Mouse (Mus musculus): ENCODE results near the gene Aqp9. TPM values are rescaled to one million over a fixed set of nuclear protein-coding genes. Genes with fewer than 3 reads are reported as not detected.

Aqp9 gene
- polyA plus RNA-seq, 1 experiment = 1.0 TPM

GRCm38 (mm10) chr9:71179964-71180700, 11.7 kb upstream of the Aqp9 start:
- no peak for TF ChIP-seq CTCF (IDR thresholded peaks at IDR 0.05; ENCODE audit: borderline replicate concordance, insufficient read depth, low read depth, low read length)
- H3K4me3 ChIP-seq (replicated peaks; ENCODE audit: insufficient read depth, low read depth, low read length) = no peak overlapping the region
- no peak overlapping the region for H3K27ac ChIP-seq (ENCODE audit: insufficient read depth, low read length)
- WGBS = 62% methylated on average over 8 of the region's 8 CpGs
- no peaks in the 10 kb centered on the region for H3K4me1 ChIP-seq (ENCODE audit: control insufficient read depth, insufficient read depth, low read length)
- no peaks in the 10 kb centered on the region for H3K27me3 ChIP-seq (ENCODE audit: control insufficient read depth, insufficient read depth, low read length)
- DNase-seq = no peak

- 82% methylated on average over 6 of the region's 6 CpGs for WGBS
- no peak overlapping the region for H3K4me3 ChIP-seq (replicated peaks; ENCODE audit: insufficient read depth, low read depth, low read length)
Observed at GRCm38 (mm10) chr9:71179276-71179896, 10.9 kb upstream of the Aqp9 start.

GRCm38 (mm10) chr9:71175686-71176085, 7.2 kb upstream of the Aqp9 start:
- 94% methylated on average over 1 of the region's 1 CpGs for WGBS
- Histone ChIP-seq H3K27ac (ENCODE audit: insufficient read depth, low read length) (no peak overlapping the region), H3K4me3 (replicated peaks; ENCODE audit: insufficient read depth, low read depth, low read length) (no peak overlapping the region), H3K4me1 (ENCODE audit: control insufficient read depth, insufficient read depth, low read length) (no peaks in the 10 kb centered on the region), H3K27me3 (ENCODE audit: control insufficient read depth, insufficient read depth, low read length) (no peaks in the 10 kb centered on the region)
- TF ChIP-seq POLR2A (IDR thresholded peaks at IDR 0.05; ENCODE audit: borderline replicate concordance, insufficient read depth, low read length) (no peak), CTCF (IDR thresholded peaks at IDR 0.05; ENCODE audit: borderline replicate concordance, insufficient read depth, low read depth, low read length) (no peak)
- no peak for DNase-seq

More at GRCm38 (mm10) chr9:71179276-71179896, 10.9 kb upstream of the Aqp9 start:
- no peak for DNase-seq
- no peaks in the 10 kb centered on the region for H3K4me1 ChIP-seq (ENCODE audit: control insufficient read depth, insufficient read depth, low read length)
- TF ChIP-seq CTCF (IDR thresholded peaks at IDR 0.05; ENCODE audit: borderline replicate concordance, insufficient read depth, low read depth, low read length) (no peak), POLR2A (IDR thresholded peaks at IDR 0.05; ENCODE audit: borderline replicate concordance, insufficient read depth, low read length) (no peak)
- H3K27me3 ChIP-seq (ENCODE audit: control insufficient read depth, insufficient read depth, low read length) = no peaks in the 10 kb centered on the region
- H3K27ac ChIP-seq (ENCODE audit: insufficient read depth, low read length) = no peak overlapping the region

GRCm38 (mm10) chr9:71174316-71174975, 6.0 kb upstream of the Aqp9 start:
- Histone ChIP-seq H3K4me1 (ENCODE audit: control insufficient read depth, insufficient read depth, low read length) (no peaks in the 10 kb centered on the region), H3K4me3 (replicated peaks; ENCODE audit: insufficient read depth, low read depth, low read length) (no peak overlapping the region), H3K27ac (ENCODE audit: insufficient read depth, low read length) (no peak overlapping the region), H3K27me3 (ENCODE audit: control insufficient read depth, insufficient read depth, low read length) (no peaks in the 10 kb centered on the region)
- TF ChIP-seq CTCF (IDR thresholded peaks at IDR 0.05; ENCODE audit: borderline replicate concordance, insufficient read depth, low read depth, low read length) = no peak
- TF ChIP-seq POLR2A (IDR thresholded peaks at IDR 0.05; ENCODE audit: borderline replicate concordance, insufficient read depth, low read length) = no peak
- no peak for DNase-seq
- 81% methylated on average over 5 of the region's 5 CpGs for WGBS

- H3K27me3 ChIP-seq (ENCODE audit: control insufficient read depth, insufficient read depth, low read length) = no peaks in the 10 kb centered on the region
- WGBS = 70% methylated on average over 9 of the region's 9 CpGs
- TF ChIP-seq CTCF (IDR thresholded peaks at IDR 0.05; ENCODE audit: borderline replicate concordance, insufficient read depth, low read depth, low read length) (no peak), POLR2A (IDR thresholded peaks at IDR 0.05; ENCODE audit: borderline replicate concordance, insufficient read depth, low read length) (no peak)
Observed at GRCm38 (mm10) chr9:71173533-71173932, 5.1 kb upstream of the Aqp9 start.

GRCm38 (mm10) chr9:71167473-71168215, 838 bp downstream of the Aqp9 start:
- no peaks in the 10 kb centered on the region for H3K27me3 ChIP-seq (ENCODE audit: control insufficient read depth, insufficient read depth, low read length)
- peak in 1 of 2 experiments; percentile 26 for DNase-seq
- H3K27ac ChIP-seq (ENCODE audit: insufficient read depth, low read length) = no peak overlapping the region
- WGBS = 10% methylated on average over 2 of the region's 2 CpGs
- TF ChIP-seq CTCF (IDR thresholded peaks at IDR 0.05; ENCODE audit: borderline replicate concordance, insufficient read depth, low read depth, low read length) = no peak
- TF ChIP-seq POLR2A (IDR thresholded peaks at IDR 0.05; ENCODE audit: borderline replicate concordance, insufficient read depth, low read length) = no peak
- no peaks in the 10 kb centered on the region for H3K4me1 ChIP-seq (ENCODE audit: control insufficient read depth, insufficient read depth, low read length)
- H3K4me3 ChIP-seq (replicated peaks; ENCODE audit: insufficient read depth, low read depth, low read length) = no peak overlapping the region

More at GRCm38 (mm10) chr9:71173533-71173932, 5.1 kb upstream of the Aqp9 start:
- H3K4me3 ChIP-seq (replicated peaks; ENCODE audit: insufficient read depth, low read depth, low read length) = no peak overlapping the region
- DNase-seq = no peak
- no peak overlapping the region for H3K27ac ChIP-seq (ENCODE audit: insufficient read depth, low read length)
- no peaks in the 10 kb centered on the region for H3K4me1 ChIP-seq (ENCODE audit: control insufficient read depth, insufficient read depth, low read length)

- H3K4me1 ChIP-seq (ENCODE audit: control insufficient read depth, insufficient read depth, low read length) = no peaks in the 10 kb centered on the region
- no peak for TF ChIP-seq CTCF (IDR thresholded peaks at IDR 0.05; ENCODE audit: borderline replicate concordance, insufficient read depth, low read depth, low read length)
- TF ChIP-seq POLR2A (IDR thresholded peaks at IDR 0.05; ENCODE audit: borderline replicate concordance, insufficient read depth, low read length) = no peak
- no peak overlapping the region for H3K27ac ChIP-seq (ENCODE audit: insufficient read depth, low read length)
- DNase-seq = no peak
- no peaks in the 10 kb centered on the region for H3K27me3 ChIP-seq (ENCODE audit: control insufficient read depth, insufficient read depth, low read length)
- H3K4me3 ChIP-seq (replicated peaks; ENCODE audit: insufficient read depth, low read depth, low read length) = no peak overlapping the region
- WGBS = 36% methylated on average over 5 of the region's 5 CpGs
Observed at GRCm38 (mm10) chr9:71166871-71167465, 1.5 kb downstream of the Aqp9 start.

Data from cerebellum, adult 2 months (tissue).